Mouse (Mus musculus): ENCODE measurements around the gene Mmp8. TPM values are rescaled to one million over a fixed set of nuclear protein-coding genes. Genes with fewer than 3 reads are reported as not detected.

The Mmp8 gene
- polyA plus RNA-seq, 1 experiment from 2014 or later: 0.53 TPM

DNA sequence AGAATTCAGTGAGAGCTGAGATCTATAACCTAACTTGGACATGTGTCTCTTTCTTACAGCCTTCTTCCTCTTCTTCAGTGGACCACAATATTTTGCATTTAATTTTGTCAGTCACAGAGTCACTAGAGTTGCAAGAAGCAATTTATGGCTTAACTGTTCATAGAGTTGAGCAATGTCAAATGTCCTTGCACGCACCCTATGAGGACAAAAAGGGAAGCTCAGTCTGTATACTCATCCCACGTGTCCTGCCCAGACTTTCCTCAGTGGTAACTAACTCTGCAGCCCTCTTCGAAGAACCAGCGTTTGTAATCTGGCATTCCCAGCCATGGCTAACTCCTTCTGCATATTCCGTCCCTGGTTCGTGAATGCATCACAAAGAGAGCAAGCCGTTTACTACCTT, 9.1 kb downstream of the Mmp8 start:
- H3K27ac ChIP-seq (replicated peaks): no peak overlapping the region
- no peaks in the 10 kb centered on the region for H3K27me3 ChIP-seq
- H3K4me3 ChIP-seq: no peak overlapping the region
- no peak overlapping the region for H3K9ac ChIP-seq
- no peaks in the 10 kb centered on the region for H3K36me3 ChIP-seq
- H3K9me3 ChIP-seq: no peaks in the 10 kb centered on the region
- no peak overlapping the region for H3K4me2 ChIP-seq
- WGBS: 67% methylated on average over 7 of the region's 7 CpGs
- H3K4me1 ChIP-seq (replicated peaks): no peaks in the 10 kb centered on the region
- ATAC-seq (ENCODE audit: low read depth): no peak

DNA sequence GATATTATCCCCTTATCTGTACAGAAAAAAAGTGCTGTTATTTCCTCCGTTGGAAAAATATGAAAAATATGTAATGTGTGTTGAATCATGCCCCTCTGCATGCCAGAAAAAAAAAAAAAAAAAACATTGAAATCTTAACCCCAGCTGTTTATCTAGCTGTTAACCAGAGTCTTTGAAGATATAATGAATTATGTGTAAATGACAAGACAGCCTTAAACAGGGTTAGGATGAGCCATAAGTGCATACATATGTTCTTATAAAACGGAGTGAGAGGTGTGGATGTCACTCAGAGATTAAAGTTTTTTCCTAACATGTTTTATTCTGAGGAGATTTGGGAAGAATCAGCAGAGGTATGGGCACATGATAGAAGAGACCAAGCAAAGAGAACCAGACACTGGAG, 9.7 kb downstream of the Mmp8 start:
- Histone ChIP-seq H3K36me3 (no peaks in the 10 kb centered on the region), H3K27ac (replicated peaks) (no peak overlapping the region), H3K4me2 (no peak overlapping the region), H3K4me3 (no peak overlapping the region), H3K9me3 (no peaks in the 10 kb centered on the region), H3K9ac (no peak overlapping the region), H3K4me1 (replicated peaks) (no peaks in the 10 kb centered on the region), H3K27me3 (no peaks in the 10 kb centered on the region)
- ATAC-seq (ENCODE audit: low read depth): no peak
- 67% methylated on average over 2 of the region's 2 CpGs for WGBS

DNA sequence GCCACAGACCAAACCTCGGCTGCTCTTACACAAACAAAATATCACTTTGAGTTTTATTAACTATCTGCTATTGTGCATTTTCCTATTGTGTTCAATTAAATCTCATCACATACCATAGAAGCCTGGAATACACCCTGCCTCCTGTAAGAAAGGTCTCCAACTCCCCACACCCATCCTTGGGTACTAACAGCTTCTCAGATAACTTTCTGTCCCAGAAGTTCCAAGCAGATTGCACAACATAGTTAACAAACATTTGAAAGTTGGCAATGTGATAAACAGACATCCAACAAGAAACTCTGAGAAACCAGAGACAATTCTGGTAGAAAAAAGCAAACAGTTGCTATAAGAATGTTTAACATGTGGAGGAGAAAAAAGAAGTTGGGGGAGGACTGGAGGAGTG, 12.2 kb downstream of the Mmp8 start:
- no peak for ATAC-seq (ENCODE audit: low read depth)
- H3K27me3 ChIP-seq: no peaks in the 10 kb centered on the region
- 92% methylated on average over 1 of the region's 1 CpGs for WGBS

DNA sequence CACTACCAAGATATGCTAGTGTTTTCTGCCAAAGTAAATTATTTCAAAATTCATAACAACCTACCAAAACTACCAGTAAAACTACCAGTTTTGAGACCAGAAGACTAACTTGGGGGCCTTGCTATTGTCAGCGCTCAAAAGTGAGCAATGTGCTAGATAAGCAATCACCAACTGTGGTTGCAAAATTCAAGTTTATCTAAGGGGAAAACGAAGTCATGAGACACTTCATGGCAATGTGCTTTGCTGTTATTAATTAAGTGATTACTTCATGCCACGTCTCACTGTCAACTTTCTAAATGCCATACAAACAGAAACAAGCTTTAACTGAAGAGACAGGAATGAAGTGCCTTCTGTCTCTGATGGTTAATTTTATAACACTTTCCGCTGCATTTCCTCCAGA, 12.9 kb downstream of the Mmp8 start, which contains the start of gene Mmp27:
Gene Mmp27, plus strand, starts transcription at position 235 of the 400 bp plus-strand sequence.
- Histone ChIP-seq H3K4me2 (no peak within 1 kb of the TSS), H3K27me3 (no peaks in the 10 kb centered on the region), H3K4me3 (no peak within 1 kb of the TSS), H3K36me3 (no peaks in the 10 kb centered on the region), H3K9ac (no peak within 1 kb of the TSS), H3K4me1 (replicated peaks) (no peaks in the 10 kb centered on the region), H3K27ac (replicated peaks) (no peak within 1 kb of the TSS), H3K9me3 (no peaks in the 10 kb centered on the region)
- no peak for ATAC-seq (ENCODE audit: low read depth)
- 72% methylated on average over 4 of the region's 4 CpGs for WGBS

More for the DNA sequence above, 12.2 kb downstream of the Mmp8 start:
- H3K36me3 ChIP-seq: no peaks in the 10 kb centered on the region
- no peak overlapping the region for H3K9ac ChIP-seq
- no peak overlapping the region for H3K4me3 ChIP-seq
- no peak overlapping the region for H3K4me2 ChIP-seq
- H3K4me1 ChIP-seq (replicated peaks): no peaks in the 10 kb centered on the region
- H3K9me3 ChIP-seq: no peaks in the 10 kb centered on the region
- H3K27ac ChIP-seq (replicated peaks): no peak overlapping the region

DNA sequence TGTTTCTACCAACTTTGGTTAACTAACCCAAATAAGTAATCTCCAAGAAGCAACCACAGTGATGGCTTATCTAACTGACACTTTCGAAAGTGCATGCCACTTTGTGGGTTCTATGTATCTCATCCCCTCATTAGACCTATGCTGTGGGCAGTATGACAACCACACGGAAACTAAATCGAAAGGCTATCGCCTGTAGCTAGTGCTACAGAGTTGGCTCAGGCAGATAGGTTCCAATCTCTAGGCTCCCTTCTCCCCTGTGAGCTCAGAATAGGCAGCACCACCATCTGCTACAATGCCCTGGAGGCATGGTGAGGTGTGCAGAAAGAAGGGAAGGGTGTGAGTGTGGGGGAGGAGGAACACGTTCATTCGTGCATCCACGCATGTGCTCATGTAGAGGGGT, 13.9 kb downstream of the Mmp8 start:
- H3K4me3 ChIP-seq: no peak overlapping the region
- no peaks in the 10 kb centered on the region for H3K27me3 ChIP-seq
- no peak overlapping the region for H3K9ac ChIP-seq
- ATAC-seq (ENCODE audit: low read depth): no peak
- H3K36me3 ChIP-seq: no peaks in the 10 kb centered on the region
- H3K4me2 ChIP-seq: no peak overlapping the region
- WGBS: 87% methylated on average over 7 of the region's 7 CpGs
- H3K9me3 ChIP-seq: no peaks in the 10 kb centered on the region
- H3K27ac ChIP-seq (replicated peaks): no peak overlapping the region
- H3K4me1 ChIP-seq (replicated peaks): no peaks in the 10 kb centered on the region

DNA sequence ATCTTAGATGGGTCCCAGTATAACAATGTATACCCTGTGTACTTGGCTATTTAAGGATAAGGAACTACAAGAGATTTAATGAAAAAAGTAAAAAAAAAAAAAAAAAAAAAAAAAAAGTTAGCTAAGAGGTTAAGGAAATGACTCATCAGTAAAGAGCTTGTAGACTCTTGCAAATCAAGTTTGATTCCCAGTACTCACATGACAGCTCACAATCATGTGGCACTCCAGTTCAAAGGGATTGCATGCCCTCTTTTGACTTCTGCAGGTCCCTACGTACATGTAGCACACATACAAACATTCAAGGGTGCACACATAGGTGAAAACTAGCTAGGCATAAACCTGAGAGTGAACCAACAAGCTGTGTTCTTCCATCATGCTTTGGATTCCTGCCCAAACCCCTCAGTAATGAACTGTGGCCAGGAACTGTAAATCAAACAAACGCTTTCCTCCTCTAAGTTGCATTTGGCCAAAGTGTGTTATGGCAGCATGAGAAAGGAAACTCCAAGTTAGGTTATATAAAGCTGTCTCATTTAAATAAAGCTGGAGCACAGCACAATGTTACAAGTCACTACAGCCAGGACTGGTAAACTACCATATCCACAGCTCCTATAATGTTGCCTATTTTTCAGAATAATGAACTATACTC, 14.5 kb downstream of the Mmp8 start:
- Histone ChIP-seq H3K36me3 (no peaks in the 10 kb centered on the region), H3K27ac (replicated peaks) (no peak overlapping the region), H3K27me3 (no peaks in the 10 kb centered on the region), H3K9me3 (no peaks in the 10 kb centered on the region), H3K9ac (no peak overlapping the region), H3K4me3 (no peak overlapping the region), H3K4me2 (no peak overlapping the region), H3K4me1 (replicated peaks) (no peaks in the 10 kb centered on the region)
- no peak for ATAC-seq (ENCODE audit: low read depth)
- WGBS: 81% methylated on average over 2 of the region's 2 CpGs

DNA sequence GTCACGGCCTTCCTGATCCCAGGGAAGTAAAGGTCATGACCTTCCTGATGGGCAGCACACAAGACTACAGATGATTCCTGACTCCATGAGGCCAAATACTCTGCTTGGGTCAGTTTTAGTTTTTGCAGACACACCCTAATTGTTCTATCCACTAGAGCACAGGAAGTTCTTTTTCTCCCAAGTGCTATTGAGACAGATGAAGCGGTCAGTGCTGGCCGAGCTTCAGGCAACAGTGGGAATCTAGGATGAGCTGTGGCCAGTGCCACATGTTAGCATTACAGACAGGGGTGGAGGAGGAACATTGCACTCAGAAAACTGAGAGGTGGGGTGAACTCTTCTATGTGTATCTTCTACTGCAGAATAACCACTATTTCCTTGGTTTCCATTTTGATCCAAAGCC, 17.3 kb downstream of the Mmp8 start:
- Histone ChIP-seq H3K9ac (no peak overlapping the region), H3K4me1 (replicated peaks) (no peaks in the 10 kb centered on the region), H3K36me3 (no peaks in the 10 kb centered on the region), H3K27me3 (no peaks in the 10 kb centered on the region), H3K4me2 (no peak overlapping the region), H3K9me3 (no peaks in the 10 kb centered on the region), H3K27ac (replicated peaks) (no peak overlapping the region), H3K4me3 (no peak overlapping the region)
- 82% methylated on average over 3 of the region's 3 CpGs for whole genome bisulfite sequencing
- ATAC-seq (ENCODE audit: low read depth): no peak

DNA sequence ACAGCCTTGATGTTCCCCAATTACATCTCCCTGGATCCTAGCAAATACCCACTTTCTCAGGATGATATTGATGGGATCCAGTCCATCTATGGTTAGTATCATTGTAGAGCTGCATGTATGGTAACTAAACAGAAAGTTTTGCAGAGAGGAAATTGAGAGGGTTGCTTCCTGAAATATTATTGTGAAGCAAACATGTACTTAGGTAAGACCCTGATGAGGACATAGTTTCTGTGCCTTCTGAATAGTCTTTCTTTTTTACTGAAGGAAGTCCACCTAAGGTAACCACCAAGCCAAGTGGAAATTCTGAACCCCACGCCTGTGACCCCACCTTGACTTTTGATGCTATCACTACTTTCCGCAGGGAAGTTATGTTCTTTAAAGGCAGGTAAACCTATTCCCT, 19.1 kb downstream of the Mmp8 start:
- H3K27me3 ChIP-seq: no peaks in the 10 kb centered on the region
- ATAC-seq (ENCODE audit: low read depth): no peak
- no peaks in the 10 kb centered on the region for H3K4me1 ChIP-seq (replicated peaks)
- H3K4me3 ChIP-seq: no peak overlapping the region
- H3K9me3 ChIP-seq: no peaks in the 10 kb centered on the region
- no peaks in the 10 kb centered on the region for H3K36me3 ChIP-seq
- H3K9ac ChIP-seq: no peak overlapping the region
- H3K27ac ChIP-seq (replicated peaks): no peak overlapping the region
- 95% methylated on average over 2 of the region's 2 CpGs for WGBS
- no peak overlapping the region for H3K4me2 ChIP-seq

DNA sequence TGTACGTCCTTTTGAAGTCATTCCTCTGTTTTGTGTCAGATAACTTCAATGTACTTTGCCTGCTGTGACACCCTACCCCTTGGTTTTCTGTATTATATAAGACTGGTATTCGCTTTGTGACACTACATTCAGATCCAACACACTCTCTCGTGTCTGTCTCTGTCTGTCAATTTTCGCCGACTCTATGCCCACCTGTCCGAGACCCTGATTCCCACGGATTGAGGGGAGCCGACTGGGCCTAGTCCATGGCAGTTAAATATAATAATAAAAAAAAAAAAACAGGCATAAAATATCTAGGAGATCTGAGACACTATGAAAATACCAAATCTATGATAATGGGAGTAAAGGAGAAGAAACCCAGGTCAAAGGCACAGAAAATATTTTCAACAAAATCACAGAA, 31.8 kb downstream of the Mmp8 start:
- 73% methylated on average over 8 of the region's 8 CpGs for WGBS
- Histone ChIP-seq H3K4me2 (no peak overlapping the region), H3K36me3 (no peaks in the 10 kb centered on the region), H3K27ac (replicated peaks) (no peak overlapping the region), H3K4me1 (replicated peaks) (no peaks in the 10 kb centered on the region; the same call in 1 of the 2 replicates), H3K9ac (no peak overlapping the region), H3K4me3 (no peak overlapping the region), H3K9me3 (no peaks in the 10 kb centered on the region), H3K27me3 (no peaks in the 10 kb centered on the region)
- no peak for ATAC-seq (ENCODE audit: low read depth)

DNA sequence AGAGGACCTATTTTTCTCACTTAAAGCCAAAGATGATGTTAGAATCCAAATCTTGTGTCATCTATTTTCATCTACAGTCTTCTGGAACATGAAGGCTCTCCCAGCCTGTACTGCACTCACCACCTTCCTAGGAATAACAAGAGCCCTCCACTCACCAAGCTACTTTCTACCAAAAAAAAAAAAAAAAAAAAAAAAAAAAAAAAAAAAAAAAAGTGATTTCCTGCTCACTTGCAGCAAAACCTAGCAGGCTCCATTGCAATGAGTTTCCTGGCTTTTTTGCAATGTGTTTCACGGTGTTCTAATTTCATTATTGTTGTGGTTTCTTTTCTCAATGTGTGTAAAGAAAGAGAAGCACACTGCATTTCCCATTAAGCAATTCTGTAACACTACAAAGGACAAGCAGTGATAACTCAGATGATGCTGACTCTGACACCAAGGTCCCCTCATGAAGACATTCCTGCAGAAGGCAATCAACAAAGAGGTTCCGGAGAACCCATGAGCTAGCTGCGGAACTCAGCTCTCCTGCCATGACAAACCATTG, 35.1 kb downstream of the Mmp8 start:
- 89% methylated on average over 3 of the region's 3 CpGs for WGBS
- ATAC-seq (ENCODE audit: low read depth): no peak
- Histone ChIP-seq H3K4me1 (replicated peaks) (no peaks in the 10 kb centered on the region; the same call in 1 of the 2 replicates), H3K9ac (no peak overlapping the region), H3K4me2 (no peak overlapping the region), H3K9me3 (no peaks in the 10 kb centered on the region), H3K36me3 (no peaks in the 10 kb centered on the region), H3K27me3 (no peaks in the 10 kb centered on the region), H3K27ac (replicated peaks) (no peak overlapping the region), H3K4me3 (no peak overlapping the region)

DNA sequence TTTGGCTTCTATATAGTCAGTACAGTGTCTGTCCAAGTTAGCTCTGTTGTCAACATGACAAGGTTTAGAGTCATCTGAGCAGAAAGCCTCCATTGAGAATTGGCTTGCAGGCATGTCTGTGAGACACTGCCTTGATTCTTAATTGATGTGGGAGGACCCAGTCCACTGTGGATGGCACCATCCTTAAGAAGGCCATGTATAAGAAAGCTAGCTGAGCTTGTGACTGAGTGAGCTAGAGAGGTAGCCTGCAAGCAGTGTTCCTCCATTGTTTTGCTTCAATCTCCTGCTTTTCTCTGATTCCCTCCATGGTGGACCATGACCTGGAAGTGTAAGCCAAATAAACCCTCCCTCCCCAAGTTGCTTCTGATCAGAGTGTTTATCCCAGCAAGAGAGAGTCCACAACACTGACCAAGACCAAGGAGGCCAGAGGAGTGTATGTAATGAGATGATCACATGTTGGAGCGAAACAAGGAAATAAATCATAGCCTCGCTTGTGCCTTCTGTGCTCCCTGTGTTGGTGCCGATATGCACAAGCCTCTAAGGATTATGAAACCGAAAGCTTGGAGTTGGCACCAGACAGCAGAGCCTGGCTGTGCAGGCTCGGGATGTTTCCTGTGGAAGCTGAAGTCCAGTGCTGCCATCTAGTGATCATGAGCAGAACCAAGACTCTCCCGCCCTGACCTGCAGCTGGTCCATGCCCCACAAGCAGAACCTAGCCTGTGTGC, 36.7 kb downstream of the Mmp8 start:
- H3K4me1 ChIP-seq (replicated peaks): no peaks in the 10 kb centered on the region; the same call in 1 of the 2 replicates
- H3K4me3 ChIP-seq: peak overlapping the region; percentile 32
- ATAC-seq (ENCODE audit: low read depth): peak; percentile 99
- 16% methylated on average over 6 of the region's 6 CpGs for WGBS
- H3K27ac ChIP-seq (replicated peaks): no peak overlapping the region
- no peaks in the 10 kb centered on the region for H3K27me3 ChIP-seq
- H3K9ac ChIP-seq: peak overlapping the region; percentile 58; the same call in 1 of the 2 replicates
- peak overlapping the region; percentile 52 for H3K4me2 ChIP-seq
- H3K9me3 ChIP-seq: no peaks in the 10 kb centered on the region
- H3K36me3 ChIP-seq: no peaks in the 10 kb centered on the region

DNA sequence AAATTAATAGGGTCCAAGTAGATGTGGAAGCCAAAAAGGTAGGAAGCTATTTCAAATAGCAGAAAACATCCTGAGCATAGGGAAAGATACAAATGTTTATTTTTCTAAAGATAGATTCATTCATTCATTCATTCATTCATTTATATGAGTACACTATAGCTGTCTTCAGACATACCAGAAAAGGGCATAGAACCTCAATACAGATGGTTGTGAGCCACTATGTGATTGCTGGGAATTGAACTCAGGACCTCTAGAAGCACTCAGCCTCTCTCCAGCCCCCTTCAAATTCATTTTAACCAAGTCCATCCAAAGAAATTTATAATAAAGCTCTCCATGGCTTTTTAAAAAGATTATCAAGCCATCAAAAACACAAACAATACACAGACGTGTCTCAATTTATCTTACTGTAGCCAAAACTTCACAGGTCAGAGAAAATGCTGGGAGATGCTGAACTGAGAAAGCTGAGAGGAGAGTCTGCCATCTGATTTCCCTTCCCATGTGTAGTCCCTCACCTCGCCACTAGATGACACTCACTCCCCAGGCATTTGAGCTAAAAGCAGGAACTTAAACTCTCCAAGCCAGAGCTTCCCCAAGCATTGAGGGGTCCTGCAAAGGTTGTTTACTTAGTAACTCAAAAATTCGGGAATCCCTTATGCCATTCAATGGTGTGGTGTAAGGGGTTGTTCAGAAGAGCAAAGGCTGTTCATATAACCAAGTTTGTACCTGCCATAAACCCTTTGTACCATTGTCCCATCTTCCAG, 44.9 kb downstream of the Mmp8 start:
- no peaks in the 10 kb centered on the region for H3K9me3 ChIP-seq
- H3K27me3 ChIP-seq: no peaks in the 10 kb centered on the region
- peak; percentile 53 for ATAC-seq (ENCODE audit: low read depth)
- whole genome bisulfite sequencing: 5% methylated on average over 3 of the region's 3 CpGs
- no peak overlapping the region for H3K4me2 ChIP-seq
- no peak overlapping the region for H3K27ac ChIP-seq (replicated peaks)
- H3K4me3 ChIP-seq: no peak overlapping the region
- no peak overlapping the region for H3K9ac ChIP-seq
- H3K4me1 ChIP-seq (replicated peaks): no peaks in the 10 kb centered on the region
- H3K36me3 ChIP-seq: no peaks in the 10 kb centered on the region

All from neural tube, embryonic 13.5 days (tissue).